Mouse (Mus musculus) cerebellum, adult 2 months (tissue): Measurements from ENCODE around the gene Acer3. TPM values are rescaled to one million over a fixed set of nuclear protein-coding genes. Genes with fewer than 3 reads are reported as not detected.

Source experiments
- DNase-seq, 2 experiments: peaks; one replicate each; pipeline ENCODE4 v3.0.0; 2021
- H3K27ac ChIP-seq: fragments of 200-500 bp; 2 replicates; pipeline ENCODE4 v1.5.1; 2012; ENCODE audit warnings: low read length, control low read depth, inconsistent platforms; ENCODE audit not compliant: insufficient read depth
- H3K27me3 ChIP-seq: fragments of 200-500 bp; 2 replicates; pipeline ENCODE4 v1.6.1; 2012; ENCODE audit warnings: inconsistent platforms, mild to moderate bottlenecking, low read length, moderate library complexity; ENCODE audit not compliant: control insufficient read depth, insufficient read depth
- H3K4me1 ChIP-seq: fragments of 200-500 bp; 2 replicates; pipeline ENCODE4 v1.6.1; 2011; ENCODE audit warnings: low read length; ENCODE audit not compliant: control insufficient read depth, insufficient read depth
- H3K4me3 ChIP-seq: fragments of 200-500 bp; replicated peaks from 2 replicates; pipeline ENCODE3; 2011; ENCODE audit warnings: mild to moderate bottlenecking, low read depth, low read length, control low read depth; ENCODE audit not compliant: insufficient read depth
- CTCF ChIP-seq: fragments of 200-500 bp; IDR thresholded peaks from 2 replicates; pipeline ENCODE4 v1.5.1; 2011; ENCODE audit warnings: low read depth, mild to moderate bottlenecking, control low read depth, low read length, moderate library complexity, borderline replicate concordance; ENCODE audit not compliant: insufficient read depth
- POLR2A ChIP-seq: fragments of 200-500 bp; IDR thresholded peaks from 2 replicates; pipeline ENCODE4 v1.6.1; 2011; ENCODE audit warnings: low read length, control low read depth, borderline replicate concordance; ENCODE audit not compliant: insufficient read depth
- WGBS: fragments of 180-500 bp; shearing (Covaris S2); methylation state at CpG from one replicate; pipeline ENCODE4 v1.1.7; 2018; 5-methylcytosine and 5-hydroxymethylcytosine counted together
- polyA plus RNA-seq: library from polyadenylated mRNA; depleted of rRNA; stranded (reverse); fragments of >200 nt; gene quantifications from 2 replicates; pipeline ENCODE4 v1.2.3, GENCODE M21; 2012

The Acer3 gene
- polyA plus RNA-seq, 1 experiment = 11.8 TPM

- WGBS = 73% methylated on average over 4 of the region's 4 CpGs
- Histone ChIP-seq H3K27ac (no peak overlapping the region), H3K27me3 (no peaks in the 10 kb centered on the region), H3K4me3 (no peak overlapping the region), H3K4me1 (peaks cover 18% of the 10 kb centered on the region)
- no peak for DNase-seq
- TF ChIP-seq POLR2A = no peak
- TF ChIP-seq CTCF = no peak
Measured at GRCm38 (mm10) chr7:98173408-98173807, 147.6 kb downstream of the Acer3 start.

- no peak overlapping the region for H3K27ac ChIP-seq
Measured at GRCm38 (mm10) chr7:98172661-98173060, 148.3 kb downstream of the Acer3 start.

GRCm38 (mm10) chr7:98171141-98172073 is 149.6 kb downstream of the Acer3 start:
- H3K4me1 ChIP-seq = peaks cover 18% of the 10 kb centered on the region
- WGBS = 71% methylated on average over 6 of the region's 6 CpGs
- no peak for TF ChIP-seq CTCF
- TF ChIP-seq POLR2A = no peak

More at GRCm38 (mm10) chr7:98172661-98173060, 148.3 kb downstream of the Acer3 start:
- no peak for DNase-seq
- Histone ChIP-seq H3K4me3 (no peak overlapping the region), H3K4me1 (peaks cover 18% of the 10 kb centered on the region), H3K27me3 (no peaks in the 10 kb centered on the region)
- 87% methylated on average over 8 of the region's 8 CpGs for WGBS
- TF ChIP-seq POLR2A = no peak

GRCm38 (mm10) chr7:98164999-98165528 is 155.9 kb downstream of the Acer3 start:
- H3K4me1 ChIP-seq = no peaks in the 10 kb centered on the region; the same call in 1 of the 2 replicates
- WGBS = 41% methylated on average over 10 of the region's 10 CpGs
- H3K27me3 ChIP-seq = no peaks in the 10 kb centered on the region
- no peak for TF ChIP-seq POLR2A
- TF ChIP-seq CTCF = no peak
- no peak overlapping the region for H3K4me3 ChIP-seq
- no peak overlapping the region for H3K27ac ChIP-seq
- DNase-seq = peak in 1 of 2 experiments; percentile 18

More at GRCm38 (mm10) chr7:98171141-98172073, 149.6 kb downstream of the Acer3 start:
- H3K4me3 ChIP-seq = no peak overlapping the region
- no peaks in the 10 kb centered on the region for H3K27me3 ChIP-seq
- H3K27ac ChIP-seq = no peak overlapping the region
- DNase-seq = peak; percentile 34 to 55

- no peak overlapping the region for H3K4me3 ChIP-seq
- no peaks in the 10 kb centered on the region; the same call in 1 of the 2 replicates for H3K4me1 ChIP-seq
- no peaks in the 10 kb centered on the region for H3K27me3 ChIP-seq
- TF ChIP-seq POLR2A = no peak
- no peak for TF ChIP-seq CTCF
- DNase-seq = no peak
- no peak overlapping the region for H3K27ac ChIP-seq
- WGBS = 70% methylated on average over 9 of the region's 9 CpGs
Measured at GRCm38 (mm10) chr7:98164382-98164998, 156.5 kb downstream of the Acer3 start.

DNA sequence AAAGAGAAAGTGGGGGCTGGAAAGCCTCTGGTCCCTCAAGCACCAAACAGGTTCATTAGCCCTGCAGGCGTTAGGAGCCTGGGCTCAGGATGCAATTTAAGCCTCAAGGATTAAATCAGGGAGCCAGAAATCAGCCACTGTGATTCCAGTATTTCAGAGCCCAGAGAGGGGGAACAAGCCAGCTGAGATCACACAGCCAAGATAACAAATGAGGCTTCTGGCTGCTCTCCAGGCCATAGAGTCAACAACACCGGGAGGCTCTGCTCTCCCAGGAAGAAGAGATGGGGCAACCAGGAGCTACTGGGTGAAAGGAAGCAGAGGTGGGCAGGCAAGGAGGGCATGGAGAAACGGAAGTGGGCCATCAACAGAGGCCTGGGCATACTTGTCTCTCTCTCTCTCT is 157.3 kb downstream of the Acer3 start:
- no peak overlapping the region for H3K4me3 ChIP-seq
- H3K27me3 ChIP-seq = no peaks in the 10 kb centered on the region
- WGBS = 65% methylated on average over 3 of the region's 3 CpGs
- peaks cover 3% of the 10 kb centered on the region for H3K4me1 ChIP-seq
- H3K27ac ChIP-seq = no peak overlapping the region
- TF ChIP-seq CTCF (no peak), POLR2A (no peak)
- DNase-seq = no peak

- WGBS = 88% methylated on average over 6 of the region's 6 CpGs
Measured at GRCm38 (mm10) chr7:98162239-98162638, 158.8 kb downstream of the Acer3 start.

More at GRCm38 (mm10) chr7:98162239-98162638, 158.8 kb downstream of the Acer3 start:
- no peak overlapping the region for H3K4me3 ChIP-seq
- peaks cover 12% of the 10 kb centered on the region for H3K4me1 ChIP-seq
- TF ChIP-seq CTCF (no peak), POLR2A (no peak)
- no peak overlapping the region for H3K27ac ChIP-seq
- DNase-seq = no peak
- H3K27me3 ChIP-seq = no peaks in the 10 kb centered on the region
